Mouse (Mus musculus): ENCODE measurements at regions not wholly inside any gene's neighbourhood (a gene's known extent, or its start where the extent isn't known, plus 50 kb on each side); places are given as distances from the start of the nearest gene placed in this dataset.

GRCm38 (mm10) chr7:136365318-136366211 is 528.8 kb upstream of the Mgmt start:
- TF ChIP-seq GATA1 (IDR thresholded peaks at IDR 0.05; ENCODE audit: low read length) = no peak
- TF ChIP-seq TAL1 (IDR thresholded peaks at IDR 0.05; ENCODE audit: low read length) = no peak
